Mouse (Mus musculus): Measurements from ENCODE around the gene Foxi2. TPM values are rescaled to one million over a fixed set of nuclear protein-coding genes. Genes with fewer than 3 reads are reported as not detected.

Foxi2 gene
- not detected for polyA plus RNA-seq (2017; shearing (Covaris generic))

DNA sequence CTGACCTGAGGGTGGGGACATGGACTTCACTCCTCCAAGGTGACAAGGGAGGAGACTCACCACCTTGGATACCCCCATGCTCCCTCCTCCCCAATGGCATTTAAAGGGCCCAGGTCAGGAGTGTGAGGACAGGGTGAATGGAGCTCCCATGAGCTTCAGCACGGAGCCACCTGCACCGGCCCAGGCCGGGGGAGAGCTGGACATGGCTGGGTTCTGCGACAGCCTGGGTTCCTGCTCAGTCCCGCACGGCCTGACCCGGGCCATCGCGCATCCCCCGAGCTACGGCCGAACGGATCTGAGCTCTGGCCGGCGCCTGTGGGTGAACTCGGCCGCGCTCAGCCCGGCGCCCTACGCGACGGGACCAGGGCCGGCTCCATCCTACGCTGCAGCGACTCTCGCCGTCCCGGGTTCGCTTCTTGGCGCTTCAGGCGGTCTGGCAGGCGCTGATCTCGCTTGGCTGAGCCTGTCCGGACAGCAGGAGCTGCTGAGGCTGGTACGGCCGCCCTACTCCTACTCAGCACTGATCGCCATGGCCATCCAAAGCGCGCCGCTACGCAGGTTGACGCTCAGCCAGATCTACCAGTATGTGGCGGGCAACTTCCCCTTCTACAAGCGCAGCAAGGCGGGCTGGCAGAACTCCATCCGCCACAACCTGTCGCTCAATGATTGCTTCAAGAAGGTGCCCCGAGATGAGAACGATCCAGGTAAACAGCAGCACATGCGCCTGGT lies at the start of gene Foxi2:
TSS of gene Foxi2 (plus strand) at position 72 of the 729 bp plus-strand sequence.

Other genes starting within 250 kb of the Foxi2 start
- gene Nps, start 151.6 kb upstream of the Foxi2 start, polyA plus RNA-seq (2017; shearing (Covaris generic)), result not detected
- not detected for gene Clrn3, start 118.3 kb downstream of the Foxi2 start, polyA plus RNA-seq (2017; shearing (Covaris generic))
- 37.5 TPM for gene Ptpre, start 127.2 kb downstream of the Foxi2 start, polyA plus RNA-seq (2017; shearing (Covaris generic))